Mouse (Mus musculus) 3134 (cell line): ENCODE measurements around the gene Ooep.
"Not testable (repeated sequence)": the region's sequence is repeated elsewhere in the genome, so short reads cannot be mapped to it uniquely, and the experiment has no call there.

ENCODE experiments used
- DNase-seq: peaks from one replicate; pipeline ENCODE4 v3.0.0-alpha.2; 2011; ENCODE audit warnings: low spot score; ENCODE audit not compliant: insufficient read length; ENCODE audit errors: extremely low read depth

The Ooep gene

GRCm38 (mm10) chr9:78368671-78369293 lies 9.7 kb downstream of the Ooep start:
- no peak for DNase-seq

GRCm38 (mm10) chr9:78367959-78368358 lies 10.6 kb downstream of the Ooep start, which contains the start of gene Dppa5a:
Dppa5a (minus strand) TSS chr9:78368177.
- not testable (repeated sequence) for DNase-seq

DNA sequence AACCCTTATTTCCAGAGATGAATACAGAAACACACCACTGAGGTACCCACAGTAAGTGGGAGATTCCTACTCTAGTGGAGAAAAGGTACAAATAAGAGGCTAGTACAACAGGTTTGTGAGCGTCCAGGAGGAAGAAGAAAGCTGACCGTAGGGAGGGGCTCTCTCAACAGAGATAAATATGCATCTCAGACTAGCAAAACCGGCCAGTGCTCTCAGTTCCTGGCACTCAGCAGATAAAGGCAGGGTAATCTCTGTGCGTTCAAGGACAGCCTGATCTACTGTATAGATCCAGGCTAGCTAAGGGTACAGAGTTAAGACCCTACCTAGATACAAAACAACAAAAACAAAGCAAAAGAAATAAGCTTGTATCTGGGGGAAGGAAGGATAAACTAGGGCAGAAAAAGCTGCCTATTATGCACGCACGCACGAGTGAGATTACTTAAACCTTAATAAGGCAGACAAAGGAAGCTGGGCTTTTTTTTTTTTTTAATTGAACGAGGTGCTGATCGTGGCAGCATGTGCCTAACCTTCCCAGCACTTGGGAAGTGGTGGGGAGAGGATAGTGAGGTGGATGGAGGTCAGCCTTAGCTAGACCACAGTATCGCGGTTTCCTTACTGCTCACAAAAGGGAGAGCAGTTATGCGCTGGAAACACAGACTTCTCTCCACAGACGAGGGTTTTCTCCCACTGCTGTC lies 12.5 kb downstream of the Ooep start:
- no peak for DNase-seq

DNA sequence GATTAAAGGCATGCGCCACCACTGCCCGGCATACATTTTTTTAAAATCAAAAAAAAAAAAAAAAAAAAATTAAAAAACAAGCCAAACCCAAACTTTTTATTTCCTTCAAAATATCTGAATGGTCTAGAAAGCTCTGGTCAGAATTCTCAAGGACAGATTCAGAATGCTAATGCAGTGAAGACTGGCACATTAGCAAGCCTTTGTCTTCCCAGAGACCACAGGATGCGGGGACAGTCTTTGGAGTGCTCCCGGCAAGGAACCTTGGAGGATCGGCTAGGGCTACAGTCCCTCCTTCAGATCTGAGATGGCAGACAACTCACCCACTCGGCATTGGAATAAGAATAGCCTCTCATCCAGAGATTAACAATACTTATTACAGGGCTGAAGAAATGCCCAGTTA lies 13.8 kb downstream of the Ooep start:
- DNase-seq, result no peak

GRCm38 (mm10) chr9:78363374-78363773 lies 15.2 kb downstream of the Ooep start:
- DNase-seq, result no peak

DNA sequence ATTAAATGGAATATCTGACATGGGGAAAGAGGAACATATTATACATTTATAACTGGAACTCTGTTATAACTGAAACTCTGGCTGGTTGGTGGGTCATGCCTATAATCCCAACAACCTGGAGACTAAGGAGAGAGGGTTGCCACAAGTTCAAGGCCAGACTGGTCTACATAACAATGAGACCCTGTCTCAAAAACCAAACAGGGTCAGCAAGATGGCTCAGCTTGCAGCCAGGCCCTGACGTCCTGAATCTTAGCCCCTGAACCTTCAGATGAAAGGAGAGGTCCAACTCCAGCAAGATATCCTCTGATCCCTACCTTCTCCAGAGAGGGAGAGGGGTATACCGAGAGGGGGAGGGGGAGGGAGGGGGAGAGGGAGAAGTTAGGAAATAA lies 18.0 kb downstream of the Ooep start:
- DNase-seq, result no peak

GRCm38 (mm10) chr9:78359750-78360483 lies 18.6 kb downstream of the Ooep start:
- DNase-seq, result no peak

DNA sequence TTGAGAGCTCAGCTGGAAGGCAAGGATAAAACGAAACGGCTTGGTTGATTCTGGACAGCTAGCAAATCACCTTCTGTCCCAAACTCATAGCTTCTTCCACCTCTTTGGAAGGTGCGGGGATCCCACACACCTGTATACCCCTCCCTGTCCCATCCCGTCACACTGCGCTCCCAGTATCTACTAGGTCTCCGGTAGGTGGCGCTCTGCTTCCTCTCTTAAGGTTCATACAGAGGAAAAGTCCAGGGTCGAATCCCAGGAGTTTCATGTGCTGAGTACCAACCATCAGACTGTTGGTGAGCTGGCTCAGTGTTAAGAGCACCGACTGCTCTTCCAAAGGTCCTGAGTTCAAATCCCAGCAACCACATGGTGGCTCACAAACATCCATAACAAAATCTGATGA lies 20.5 kb downstream of the Ooep start:
- peak; percentile 33 for DNase-seq

DNA sequence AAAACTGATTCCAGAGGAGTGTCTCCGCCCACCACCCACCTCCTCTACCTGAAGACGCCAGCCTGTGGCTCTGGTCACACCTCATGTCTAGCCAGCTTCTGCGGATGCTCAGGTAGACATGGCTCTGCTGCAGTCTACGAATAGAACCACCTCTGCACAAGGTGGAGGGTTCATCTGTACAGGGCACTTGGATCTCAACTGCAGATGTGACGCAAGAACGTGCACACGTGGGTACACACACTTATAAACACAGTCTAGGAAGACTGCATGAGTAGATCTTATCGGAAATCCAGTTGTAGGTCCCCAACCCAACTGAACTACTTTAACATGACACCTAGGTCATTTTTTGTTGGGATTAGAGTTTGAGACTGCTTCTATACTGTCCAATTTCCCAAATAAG lies 22.9 kb downstream of the Ooep start, which contains the start of gene Gsta2:
Gsta2 (minus strand) TSS at position 178 of the 400 bp plus-strand sequence.
- no peak for DNase-seq

DNA sequence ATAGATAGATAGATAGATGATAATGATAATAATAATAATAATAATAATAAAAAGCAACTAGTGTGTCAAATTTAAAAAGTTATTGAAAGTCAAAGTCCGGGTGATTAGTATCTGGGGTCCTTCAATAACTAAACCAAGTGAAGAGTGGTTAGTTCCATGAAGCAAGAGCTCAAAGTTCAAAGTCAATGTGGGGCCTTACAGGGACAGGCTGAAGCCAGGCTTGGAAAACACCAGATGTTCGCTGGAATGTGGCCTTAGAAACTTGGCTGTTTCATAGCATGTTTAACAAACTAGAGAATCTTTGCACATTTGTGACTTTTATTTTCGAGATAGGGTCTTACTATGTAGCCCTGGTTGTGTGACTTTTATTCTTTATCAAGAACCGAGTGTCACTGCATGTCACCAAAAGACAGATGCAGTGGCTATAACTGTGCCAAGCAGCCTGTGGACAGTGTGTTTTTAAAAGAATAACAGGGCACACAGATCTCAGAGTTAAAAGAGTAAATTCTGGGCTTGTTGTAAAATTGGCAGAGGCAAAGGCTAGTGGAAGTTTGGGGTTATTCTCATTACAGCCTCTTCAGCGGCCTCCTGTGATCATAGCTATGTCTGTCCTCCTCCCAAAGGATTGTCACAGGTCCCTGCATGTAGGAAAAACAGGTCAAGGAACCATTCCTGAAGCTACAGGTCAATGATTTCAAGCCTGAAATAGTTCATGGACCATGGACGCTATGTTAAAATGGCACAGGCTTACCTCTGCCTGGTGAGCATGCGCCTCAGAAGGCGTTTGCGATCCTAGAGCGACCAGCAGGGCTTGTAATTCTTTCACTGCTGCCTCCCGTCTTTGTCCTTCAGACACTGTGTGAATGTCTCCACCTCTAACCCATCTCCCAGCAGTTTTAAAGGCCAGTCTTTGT lies 23.6 kb downstream of the Ooep start:
- no peak for DNase-seq

- no peak for DNase-seq
Observed at GRCm38 (mm10) chr9:78351504-78352220, 26.9 kb downstream of the Ooep start.

- DNase-seq, result not testable (repeated sequence)
Observed at GRCm38 (mm10) chr9:78350007-78350406, 28.5 kb downstream of the Ooep start.

DNA sequence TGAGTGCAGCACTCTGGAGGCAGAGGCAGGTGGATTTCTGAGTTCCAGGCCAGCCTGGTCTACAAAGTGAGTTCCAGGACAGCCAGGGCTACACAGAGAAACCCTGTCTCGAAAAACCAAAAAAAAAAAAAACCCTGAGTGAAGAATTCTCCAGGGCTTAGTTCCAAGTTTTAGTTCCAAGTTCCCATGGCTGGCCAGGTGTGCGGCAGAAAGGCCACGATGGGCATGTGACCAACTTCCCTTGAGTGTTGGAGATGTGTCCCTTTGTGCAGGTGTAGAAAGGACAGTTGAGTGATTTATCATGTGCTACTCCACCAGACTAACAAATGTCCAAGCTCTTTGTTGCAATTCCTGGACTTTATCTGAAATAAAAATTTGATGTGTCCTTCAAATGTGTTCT lies 29.4 kb downstream of the Ooep start:
- DNase-seq, result not testable (repeated sequence)

DNA sequence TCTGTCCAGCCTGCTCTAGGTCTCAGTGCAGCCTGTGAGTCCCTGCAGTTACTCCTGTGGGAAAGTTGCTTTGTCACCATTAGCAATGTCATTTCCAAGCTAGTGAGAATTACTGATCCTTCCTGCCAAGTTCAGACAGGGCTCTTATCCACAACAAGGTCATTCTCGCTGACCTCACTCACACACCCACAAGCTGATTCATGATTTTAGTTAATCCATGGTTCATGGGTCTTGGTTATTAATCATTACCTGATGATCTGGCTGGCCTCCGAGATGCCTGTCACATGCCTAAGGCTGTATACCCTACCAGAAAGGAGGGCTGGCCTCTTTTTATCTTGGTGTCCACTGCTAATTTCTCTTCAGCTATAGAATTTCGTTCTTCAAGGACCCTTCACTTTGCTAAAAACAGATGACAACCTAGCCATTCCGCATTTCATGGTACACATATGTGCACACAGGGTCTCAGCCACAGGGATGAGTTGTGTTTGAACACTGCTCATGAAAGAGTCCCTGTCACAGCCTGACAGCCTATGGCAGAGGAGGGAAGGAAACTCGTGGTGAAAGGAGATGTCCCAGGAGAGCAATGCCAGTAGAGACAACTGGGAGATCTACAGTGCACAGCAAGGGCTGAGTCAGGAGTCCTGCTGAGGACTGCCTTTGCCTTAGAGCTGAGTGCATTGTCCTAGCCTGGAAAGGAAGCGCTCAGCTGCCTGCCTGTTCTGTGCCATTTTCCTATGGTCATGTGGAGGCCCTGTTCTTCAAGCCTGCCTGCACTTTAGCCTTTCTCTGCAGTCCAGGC lies 30.1 kb downstream of the Ooep start:
- DNase-seq, result peak; percentile 45

- DNase-seq, result no peak
Observed at GRCm38 (mm10) chr9:78347004-78347403, 31.5 kb downstream of the Ooep start.

DNA sequence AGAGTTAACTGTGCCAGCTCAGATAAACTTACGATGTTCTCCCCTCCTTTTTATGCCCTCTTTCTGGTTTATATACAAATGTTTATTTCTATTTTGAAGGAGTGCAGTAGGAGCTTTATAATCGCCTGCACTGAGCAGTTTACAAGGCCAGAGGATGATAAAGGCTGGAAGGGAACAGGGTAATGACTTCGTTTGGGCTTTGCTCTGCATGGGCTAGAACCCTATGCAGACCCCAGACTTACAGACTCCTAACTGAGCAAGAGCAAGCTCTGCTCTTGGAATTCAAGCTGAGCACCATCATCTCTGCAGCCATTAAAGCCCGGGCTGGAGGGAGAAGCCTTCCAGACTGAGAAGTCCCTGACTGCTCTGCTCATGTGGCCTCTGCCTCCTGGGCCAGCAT lies 33.3 kb downstream of the Ooep start:
- DNase-seq, result not testable (repeated sequence)

- not testable (repeated sequence) for DNase-seq
Observed at GRCm38 (mm10) chr9:78343055-78343454, 35.5 kb downstream of the Ooep start.

- DNase-seq, result not testable (repeated sequence)
Observed at GRCm38 (mm10) chr9:78342494-78342893, 36.0 kb downstream of the Ooep start.

- DNase-seq, result not testable (repeated sequence)
Observed at GRCm38 (mm10) chr9:78340324-78340723, 38.2 kb downstream of the Ooep start.
